Mouse (Mus musculus) heart, adult 2 months (tissue): ENCODE measurements around the gene Cnksr3. TPM values are rescaled to one million over a fixed set of nuclear protein-coding genes. Genes with fewer than 3 reads are reported as not detected.
A peak's percentile ranks its signal among the peaks of the same experiment; 100 is the strongest.

Source experiments
- DNase-seq, 2 experiments: peaks; one replicate each; pipeline ENCODE4 v3.0.0; 2021
- H3K27ac ChIP-seq: fragments of 200-600 bp; 2 replicates; pipeline ENCODE4 v1.8.1; 2022
- H3K27me3 ChIP-seq: fragments of 200-500 bp; 2 replicates; pipeline ENCODE4 v1.6.1; 2012; ENCODE audit warnings: mild to moderate bottlenecking, low read length, inconsistent platforms, mixed read lengths; ENCODE audit not compliant: control insufficient read depth, insufficient read depth
- H3K36me3 ChIP-seq: fragments of 200-500 bp; 2 replicates; pipeline ENCODE4 v1.6.1; 2012; ENCODE audit warnings: low read length, inconsistent platforms; ENCODE audit not compliant: control insufficient read depth, insufficient read depth
- H3K4me1 ChIP-seq: fragments of 200-500 bp; 2 replicates; pipeline ENCODE4 v1.6.1; 2011; ENCODE audit warnings: low read length; ENCODE audit not compliant: control insufficient read depth, insufficient read depth
- H3K4me3 ChIP-seq: fragments of 200-600 bp; 2 replicates; pipeline ENCODE4 v1.8.1; 2022
- H3K79me2 ChIP-seq: fragments of 200-500 bp; replicated peaks from 2 replicates; pipeline ENCODE4 v1.6.1; 2012; ENCODE audit warnings: mild to moderate bottlenecking, inconsistent platforms, low read length, moderate library complexity, mixed read lengths; ENCODE audit not compliant: control insufficient read depth, insufficient read depth
- H3K9ac ChIP-seq: fragments of 200-500 bp; 2 replicates; pipeline ENCODE4 v1.6.1; 2012; ENCODE audit warnings: low read depth, mild to moderate bottlenecking, control low read depth, inconsistent platforms, low read length, mixed read lengths
- CTCF ChIP-seq: fragments of 200-600 bp; IDR thresholded peaks from 2 replicates; pipeline ENCODE4 v1.8.1; 2022; ENCODE audit warnings: antibody characterized with exemption, mild to moderate bottlenecking, moderate library complexity
- EP300 ChIP-seq: fragments of 200-500 bp; IDR thresholded peaks from 2 replicates; pipeline ENCODE4 v1.6.1; 2011; ENCODE audit warnings: low read depth, low read length, control low read depth; ENCODE audit not compliant: insufficient read depth
- POLR2A ChIP-seq: fragments of 200-500 bp; IDR thresholded peaks from 2 replicates; pipeline ENCODE4 v1.6.1; 2011; ENCODE audit warnings: mild to moderate bottlenecking, low read depth, low read length, control low read depth; ENCODE audit not compliant: insufficient read depth
- WGBS: fragments of 180-500 bp; shearing (Covaris S2); methylation state at CpG from one replicate; pipeline ENCODE4 v1.1.7; 2018; 5-methylcytosine and 5-hydroxymethylcytosine counted together
- intact Hi-C: fragments of 180-260 bp; cut with DNase I; formaldehyde crosslinking; loops from one replicate; pipeline ENCODE4 v1.15.1; 2025
- polyA plus RNA-seq: library from polyadenylated mRNA; depleted of rRNA; stranded (reverse); fragments of >200 nt; gene quantifications from 2 replicates; pipeline ENCODE4 v1.2.3, GENCODE M21; 2012
- total RNA-seq, 2 experiments: library from RNA; stranded (reverse); gene quantifications; 2 replicates each; pipeline ENCODE4 v1.2.3; 2021

The Cnksr3 gene
- total and polyA plus RNA-seq, 3 experiments, result 10.4 to 28.3 (median 22.2) TPM

GRCm38 (mm10) chr10:7217551-7218127 lies 5.6 kb upstream of the Cnksr3 start:
- no peaks in the 10 kb centered on the region for H3K4me1 ChIP-seq
- 66% methylated on average over 3 of the region's 3 CpGs for WGBS
- H3K4me3 ChIP-seq, result no peak overlapping the region
- DNase-seq, result no peak
- H3K9ac ChIP-seq, result no peak overlapping the region
- no peaks in the 10 kb centered on the region for H3K79me2 ChIP-seq
- H3K27ac ChIP-seq, result no peak overlapping the region
- TF ChIP-seq EP300 (no peak), CTCF (no peak), POLR2A (no peak)
- H3K36me3 ChIP-seq, result no peaks in the 10 kb centered on the region
- intact Hi-C loops, result no loop called here
- no peaks in the 10 kb centered on the region for H3K27me3 ChIP-seq

DNA sequence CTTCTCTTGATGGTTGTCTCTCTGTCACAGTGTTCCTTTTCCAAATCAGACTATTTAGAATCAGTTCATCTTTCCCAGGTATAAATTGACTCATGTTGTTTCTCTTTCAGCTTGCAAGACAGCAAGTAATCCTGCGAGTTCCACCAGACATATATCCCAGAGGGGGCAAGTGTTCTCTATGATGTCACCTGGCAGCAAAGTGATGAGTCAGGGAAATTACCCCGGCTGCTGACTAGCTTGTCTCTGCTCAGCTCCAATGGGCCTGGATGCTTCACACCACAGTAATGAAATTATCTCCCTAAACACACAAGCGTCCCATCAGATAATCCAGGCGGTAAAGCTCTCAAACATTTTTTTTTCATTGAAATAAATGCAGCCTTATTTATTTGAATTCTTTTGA lies 2.7 kb upstream of the Cnksr3 start:
- Histone ChIP-seq H3K27me3 (no peaks in the 10 kb centered on the region), H3K9ac (no peak overlapping the region), H3K79me2 (0 out of 2 replicates have a peak, but pooled peaks cover 2% of the 10 kb centered on the region), H3K4me3 (no peak overlapping the region), H3K36me3 (no peaks in the 10 kb centered on the region), H3K4me1 (peaks cover 2% of the 10 kb centered on the region; the same call in 1 of the 2 replicates), H3K27ac (no peak overlapping the region)
- 72% methylated on average over 4 of the region's 4 CpGs for WGBS
- TF ChIP-seq POLR2A (no peak), CTCF (no peak), EP300 (no peak)
- intact Hi-C loops, result loop anchor here (5.0 kb wide), 4 partner anchors 57 to 137 kb away; no protein-coding TSS in a partner anchor
- DNase-seq, result no peak

DNA sequence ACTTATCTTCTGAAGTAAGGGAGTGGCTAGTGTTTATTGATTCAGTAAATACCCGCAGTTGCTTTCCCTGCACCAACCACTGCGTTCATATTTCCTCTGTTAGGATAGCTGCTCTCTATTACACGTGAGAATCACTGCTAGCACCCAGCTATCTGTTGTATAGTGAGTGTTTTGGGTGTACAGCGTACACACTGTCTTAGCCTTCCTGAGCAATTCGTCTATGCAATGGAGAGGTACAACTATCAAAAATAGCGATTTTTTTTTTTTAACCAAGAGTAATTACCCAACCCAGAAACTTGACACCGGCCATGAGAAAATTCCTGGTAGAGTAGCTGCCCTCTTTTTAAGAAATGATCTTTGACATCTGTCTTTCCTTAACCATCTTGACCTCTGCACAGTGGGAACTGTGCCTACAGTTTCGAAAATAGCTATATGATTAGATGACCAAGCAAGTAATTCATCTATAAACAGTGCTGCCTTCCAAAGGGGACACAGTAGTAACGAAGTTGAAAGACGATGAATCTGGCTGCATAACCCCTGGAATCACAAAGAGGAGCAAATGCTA lies 1.1 kb upstream of the Cnksr3 start:
- Histone ChIP-seq H3K4me1 (peaks cover 4% of the 10 kb centered on the region), H3K36me3 (peaks cover 3% of the 10 kb centered on the region; the same call in 1 of the 2 replicates), H3K9ac (peak overlapping the region; percentile 79), H3K27ac (peak overlapping the region; percentile 99), H3K4me3 (peak overlapping the region; percentile 80), H3K27me3 (no peaks in the 10 kb centered on the region), H3K79me2 (peaks cover 2% of the 10 kb centered on the region; the same call in 1 of the 2 replicates)
- 30% methylated on average over 10 of the region's 10 CpGs for WGBS
- no peak for DNase-seq
- no peak for TF ChIP-seq CTCF
- no peak for TF ChIP-seq POLR2A
- no peak for TF ChIP-seq EP300
- intact Hi-C loops, result loop anchor here (5.0 kb wide), 4 partner anchors 56 to 136 kb away; no protein-coding TSS in a partner anchor

DNA sequence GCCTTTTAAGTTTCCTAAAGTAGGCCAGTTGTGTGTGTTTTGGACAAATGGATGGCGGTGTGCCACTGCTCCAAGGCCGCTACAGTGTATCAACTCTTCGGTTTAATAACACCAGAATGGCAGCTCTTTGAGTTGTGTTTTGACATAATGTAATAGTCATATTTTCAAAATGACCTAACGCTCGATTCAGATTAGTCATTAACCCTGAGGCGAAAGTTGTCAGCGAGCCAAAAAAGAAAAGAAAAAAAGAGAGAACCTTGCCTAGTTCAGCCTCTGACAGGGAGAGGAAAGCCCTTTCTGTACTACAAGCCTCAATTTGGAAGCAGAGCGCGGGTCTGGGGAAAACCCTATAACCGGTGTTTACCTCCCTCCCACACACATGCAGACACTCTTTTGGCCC lies 500 bp upstream of the Cnksr3 start:
- TF ChIP-seq CTCF (no peak), POLR2A (no peak), EP300 (no peak)
- Histone ChIP-seq H3K9ac (peak overlapping the region; percentile 79), H3K79me2 (peaks cover 2% of the 10 kb centered on the region; the same call in 1 of the 2 replicates), H3K4me3 (peak overlapping the region; percentile 80), H3K27ac (peak overlapping the region; percentile 99), H3K4me1 (peaks cover 8% of the 10 kb centered on the region), H3K27me3 (no peaks in the 10 kb centered on the region), H3K36me3 (peaks cover 8% of the 10 kb centered on the region; the same call in 1 of the 2 replicates)
- under 1% methylated on average over 10 of the region's 10 CpGs for WGBS
- intact Hi-C loops, result loop anchor here (5.0 kb wide), 4 partner anchors 55 to 135 kb away; no protein-coding TSS in a partner anchor
- DNase-seq, result no peak

DNA sequence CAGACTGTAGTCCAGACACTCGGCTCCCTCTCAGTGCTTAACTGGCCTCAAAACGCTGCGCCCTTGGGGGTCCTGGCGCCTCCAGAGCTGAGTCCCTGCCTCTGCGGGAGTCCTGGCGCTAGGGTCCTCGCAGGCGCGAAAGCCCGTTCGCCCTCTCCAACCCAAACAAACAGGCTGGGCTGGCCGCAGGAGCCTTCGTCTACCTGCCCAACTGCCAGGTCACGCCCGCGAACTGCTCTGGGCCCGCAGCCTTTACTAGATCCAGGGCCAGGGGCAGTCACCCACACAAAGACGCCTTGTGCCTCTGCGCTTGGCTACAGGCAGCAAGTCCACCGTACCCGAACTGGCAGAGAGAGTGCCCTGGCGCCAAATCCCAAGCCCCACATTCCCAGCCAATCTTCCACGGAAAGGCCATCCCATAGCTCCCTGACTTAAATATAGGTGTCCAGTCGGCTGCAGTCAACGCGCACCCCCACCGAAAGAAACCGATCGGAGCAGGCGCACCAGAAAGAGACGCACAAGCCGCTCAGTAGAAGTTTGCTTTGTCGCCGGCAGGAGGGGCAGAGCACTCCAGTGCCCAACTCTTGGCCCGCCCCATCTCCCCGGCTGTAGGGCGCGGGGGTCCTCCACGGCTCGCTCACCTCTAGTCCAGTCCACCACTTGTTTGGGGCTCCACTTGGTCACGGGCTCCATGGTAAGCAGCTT lies 894 bp downstream of the Cnksr3 start:
- Histone ChIP-seq H3K79me2 (peaks cover 5% of the 10 kb centered on the region), H3K4me1 (peaks cover 15% of the 10 kb centered on the region), H3K27me3 (no peaks in the 10 kb centered on the region), H3K4me3 (peak overlapping the region; percentile 80), H3K36me3 (peaks cover 8% of the 10 kb centered on the region; the same call in 1 of the 2 replicates), H3K9ac (peak overlapping the region; percentile 97), H3K27ac (peak overlapping the region; percentile 99)
- intact Hi-C loops, result loop anchor here (2.0 to 5.0 kb wide), 6 partner anchors 54 to 134 kb away; no protein-coding TSS in a partner anchor
- TF ChIP-seq POLR2A (no peak), CTCF (peak; percentile 82), EP300 (0 out of 2 replicates have a peak, but pooled peaks have one; percentile 40)
- DNase-seq, result peak; percentile 84 to 88
- under 1% methylated on average over 41 of the region's 41 CpGs for WGBS
